Mouse (Mus musculus): ENCODE measurements around the gene Mgat5.

Gene Mgat5

DNA sequence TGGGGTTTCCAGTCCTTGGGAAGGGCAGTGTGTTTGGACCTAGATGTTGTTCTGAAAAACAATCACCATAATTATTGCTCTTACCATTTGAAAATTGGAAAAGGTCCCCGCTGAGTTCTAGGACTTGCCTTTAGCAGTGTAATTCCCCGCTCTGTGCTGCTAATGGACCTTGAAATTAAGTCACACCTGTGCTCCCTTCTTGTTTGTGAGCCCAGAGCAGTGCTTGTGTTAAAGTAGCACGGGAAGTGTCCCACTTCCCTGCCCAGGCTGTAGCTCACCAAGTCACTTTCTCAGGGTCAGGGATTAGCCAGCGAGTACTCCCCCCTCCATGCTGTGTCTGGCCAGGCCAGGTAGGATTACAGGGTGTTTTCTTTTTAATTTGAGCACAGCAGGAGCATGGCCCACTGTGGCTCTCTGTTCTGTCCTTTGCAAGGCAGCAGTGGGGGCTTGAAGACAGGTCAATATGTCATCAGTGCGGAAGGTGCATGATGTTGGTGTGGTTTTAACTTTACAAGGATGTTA lies 123.6 kb downstream of the Mgat5 start:
- CTCF ChIA-PET: no interaction called here

DNA sequence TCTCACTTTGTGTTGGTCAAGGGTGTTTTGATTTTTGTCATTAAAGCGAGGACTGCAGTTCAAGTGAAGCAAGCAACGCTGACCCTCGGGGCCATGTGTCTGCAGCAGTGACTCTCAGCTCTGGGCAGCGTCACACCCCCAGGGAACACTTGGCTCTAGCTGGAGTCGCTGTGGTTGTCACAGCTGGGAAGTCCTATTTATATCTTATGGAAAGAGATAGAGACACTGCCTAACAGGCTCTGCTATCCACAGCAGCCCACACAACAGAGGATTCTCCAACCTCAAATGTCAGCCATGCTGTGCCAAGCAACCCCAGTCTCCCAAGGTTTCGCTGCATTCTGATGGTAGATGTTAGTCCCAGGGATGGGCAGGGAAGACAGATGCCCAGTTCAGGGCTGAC lies 125.0 kb downstream of the Mgat5 start:
- CTCF ChIA-PET: no interaction called here

DNA sequence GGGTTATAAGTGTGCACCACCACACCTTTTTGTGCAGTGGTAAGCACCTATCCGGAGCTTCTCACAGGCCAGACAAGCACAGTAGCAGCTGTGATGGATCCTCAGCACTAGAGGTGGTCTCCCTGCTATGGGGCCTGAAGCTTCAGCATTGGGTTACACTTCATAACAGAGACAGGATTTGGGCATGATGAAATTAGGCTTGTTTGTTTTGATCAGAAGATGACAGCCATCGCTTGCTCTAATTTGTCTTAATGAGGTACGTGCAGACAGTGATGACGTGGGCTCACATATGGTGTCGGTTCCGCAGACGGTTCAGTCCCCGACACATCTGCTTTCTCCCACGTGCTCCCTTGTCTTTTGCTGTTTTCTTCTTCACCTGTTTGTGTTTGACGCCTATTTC lies 132.9 kb downstream of the Mgat5 start:
- CTCF ChIA-PET: no interaction called here

DNA sequence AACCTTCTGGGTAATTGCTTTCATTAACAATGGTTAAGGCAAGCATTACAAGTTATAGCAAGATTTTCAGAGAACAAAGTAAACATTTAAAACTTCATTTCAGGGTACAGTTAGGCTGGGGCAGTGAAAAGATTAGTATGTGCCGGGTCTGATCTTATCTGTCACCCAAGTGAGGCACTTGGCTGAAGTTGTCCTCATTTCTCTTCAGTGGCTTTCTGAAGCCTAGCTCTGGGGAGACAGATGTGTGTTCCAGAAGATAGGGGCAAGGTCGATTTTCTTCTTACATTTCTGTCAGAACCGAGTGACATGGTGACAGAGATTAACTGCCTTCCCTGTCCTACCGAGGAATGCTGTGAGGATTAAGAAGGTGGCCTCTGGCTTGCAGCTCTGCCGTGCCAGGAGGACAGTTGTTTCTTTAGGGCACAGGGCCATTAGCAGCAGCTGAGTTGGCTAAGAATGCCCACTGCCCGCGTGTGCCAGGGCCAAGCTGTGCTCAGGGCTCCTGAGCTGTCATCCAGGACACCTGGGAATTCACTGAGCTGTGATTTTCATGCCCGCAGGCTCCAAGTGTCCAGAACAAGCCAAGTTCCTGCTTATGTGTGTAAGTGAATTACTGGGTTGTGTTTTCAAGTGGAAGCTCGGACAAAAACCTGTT lies 134.1 kb downstream of the Mgat5 start:
- CTCF ChIA-PET: interaction anchor here (0.6 kb wide), 1 partner anchor 29 kb away, joined by 3 read pairs; no protein-coding TSS in a partner anchor

DNA sequence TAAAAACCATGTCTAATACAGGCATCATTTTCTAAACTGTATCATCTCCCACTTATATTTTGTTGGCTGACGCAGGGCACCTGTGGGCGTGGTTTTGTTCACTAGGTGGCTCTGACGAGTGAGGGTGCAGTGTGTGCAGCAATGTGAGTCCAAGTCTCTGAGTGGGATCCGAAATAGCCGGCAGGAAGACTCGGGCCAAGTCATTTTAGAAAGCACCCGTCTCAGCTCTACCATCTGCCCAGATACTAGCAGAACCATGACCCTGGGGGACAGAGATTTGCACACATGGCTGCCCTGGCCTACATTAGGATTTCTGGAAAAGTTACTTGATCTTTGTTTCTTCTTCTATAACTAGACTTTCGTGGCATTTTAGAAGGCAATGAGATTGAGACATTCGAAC lies 135.5 kb downstream of the Mgat5 start:
- CTCF ChIA-PET: interaction anchor here (0.6 kb wide), 1 partner anchor 8 kb away, joined by 8 read pairs; no protein-coding TSS in a partner anchor

DNA sequence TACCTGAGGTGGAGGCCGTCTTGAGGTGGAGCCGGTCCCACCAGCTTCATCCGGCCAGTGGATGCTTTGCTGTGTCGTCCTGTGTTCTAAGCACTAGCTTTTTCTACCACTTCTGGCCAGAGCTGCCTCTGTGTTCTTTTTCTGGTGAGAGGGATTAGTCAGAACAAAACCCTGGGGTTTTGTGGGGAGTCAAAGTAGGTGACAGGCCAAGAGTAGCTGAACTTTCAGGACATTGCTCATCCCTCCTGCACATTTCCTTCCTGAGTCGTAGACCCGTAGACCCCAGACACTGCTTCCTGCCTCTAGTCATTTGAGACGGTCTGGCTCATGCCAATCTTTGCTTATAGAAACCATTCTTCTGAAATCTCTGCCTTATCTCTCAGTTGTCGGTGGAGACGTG lies 140.1 kb downstream of the Mgat5 start:
- CTCF ChIA-PET: no interaction called here

DNA sequence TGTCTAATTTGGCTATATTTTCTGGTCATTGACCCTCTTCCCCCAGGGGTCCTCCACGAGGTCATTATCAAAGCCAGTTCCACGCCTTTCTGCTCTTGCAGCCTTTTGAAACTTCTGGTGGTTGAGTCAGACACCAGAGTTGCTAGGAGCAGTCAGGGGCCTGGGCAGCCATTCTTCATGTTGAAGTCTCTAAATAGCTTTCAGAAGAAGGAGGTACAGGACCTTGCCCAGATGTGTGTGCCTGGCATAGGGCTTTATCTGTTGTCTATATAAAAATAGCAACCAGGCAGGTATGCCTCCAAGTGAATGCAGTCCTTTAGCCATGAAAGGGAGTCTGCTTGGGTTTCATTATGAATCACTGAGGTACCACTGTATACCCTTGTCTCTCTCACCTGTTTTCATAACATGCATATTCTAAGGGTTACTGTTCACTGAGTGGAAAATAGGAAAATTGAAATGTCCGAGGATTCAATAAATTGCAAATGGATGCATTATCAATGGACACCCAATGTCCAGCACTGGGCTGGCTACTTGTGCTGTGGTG lies 141.9 kb downstream of the Mgat5 start:
- CTCF ChIA-PET: no interaction called here

DNA sequence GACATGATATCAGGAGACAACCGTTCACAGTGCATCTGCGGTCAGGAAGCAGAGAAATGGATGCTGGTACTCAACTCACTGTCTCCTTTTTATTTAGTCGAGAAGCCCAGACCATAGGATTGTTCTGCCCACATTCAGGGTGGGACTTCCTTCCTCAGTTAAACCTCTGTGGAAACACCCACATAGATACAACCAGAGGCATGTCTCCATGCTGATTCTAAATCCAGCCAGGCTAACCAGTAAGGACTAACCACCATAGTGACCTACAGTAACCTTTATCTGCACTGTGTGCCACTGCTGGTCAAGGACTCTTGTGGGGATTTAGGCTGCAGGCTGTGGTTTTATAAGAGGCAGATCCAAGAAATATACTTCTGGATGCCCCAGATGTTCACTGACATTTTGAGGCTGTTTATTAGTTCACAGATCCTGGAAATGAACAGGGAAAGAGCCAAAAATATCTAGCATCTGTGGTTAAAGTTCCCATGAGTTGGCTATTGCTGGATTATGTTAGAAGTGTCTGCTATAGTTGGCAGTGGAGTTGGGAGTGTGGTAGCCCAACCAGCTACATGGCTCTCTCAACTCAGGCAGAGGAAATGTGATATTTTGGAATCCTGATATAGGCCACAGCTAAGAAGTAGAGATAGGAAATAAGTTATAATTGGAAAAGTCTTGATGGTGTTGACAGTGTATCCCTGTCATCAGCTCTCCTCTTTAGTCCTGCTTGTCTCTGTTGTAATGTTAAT lies 143.2 kb downstream of the Mgat5 start:
- CTCF ChIA-PET: no interaction called here

DNA sequence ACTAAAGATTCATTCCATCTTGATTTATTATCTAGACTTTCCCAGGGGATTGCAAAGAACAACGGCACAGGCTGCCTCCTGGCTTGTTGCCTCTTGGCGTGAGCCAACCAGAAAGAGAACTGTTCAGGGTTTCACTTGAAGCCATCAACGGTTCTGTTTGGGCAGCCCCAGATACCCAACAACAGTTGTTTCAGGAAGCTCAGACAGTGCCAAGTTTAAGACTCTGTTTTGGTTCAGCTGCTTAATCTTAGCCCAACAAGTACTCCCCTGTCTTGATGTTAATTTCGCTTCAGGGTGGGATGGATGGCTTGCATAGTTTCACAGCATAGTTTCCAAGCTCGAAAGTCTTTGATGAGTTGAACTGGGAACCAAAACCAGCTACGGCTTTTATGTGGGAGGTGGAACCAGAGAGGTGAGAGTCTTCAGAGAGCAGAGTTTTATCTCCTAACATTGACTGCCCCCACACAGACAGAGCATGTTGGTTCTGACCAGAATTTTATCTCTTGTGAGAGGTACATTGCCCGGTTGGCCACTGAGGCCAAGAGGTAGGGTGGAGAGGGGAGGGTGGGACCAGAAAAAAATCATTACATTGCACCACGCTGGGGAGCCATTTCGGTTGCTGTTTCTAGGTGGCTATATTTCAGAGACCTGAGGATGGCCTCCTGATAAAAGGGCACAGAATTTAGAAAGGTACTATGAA lies 144.0 kb downstream of the Mgat5 start:
- CTCF ChIA-PET: no interaction called here

DNA sequence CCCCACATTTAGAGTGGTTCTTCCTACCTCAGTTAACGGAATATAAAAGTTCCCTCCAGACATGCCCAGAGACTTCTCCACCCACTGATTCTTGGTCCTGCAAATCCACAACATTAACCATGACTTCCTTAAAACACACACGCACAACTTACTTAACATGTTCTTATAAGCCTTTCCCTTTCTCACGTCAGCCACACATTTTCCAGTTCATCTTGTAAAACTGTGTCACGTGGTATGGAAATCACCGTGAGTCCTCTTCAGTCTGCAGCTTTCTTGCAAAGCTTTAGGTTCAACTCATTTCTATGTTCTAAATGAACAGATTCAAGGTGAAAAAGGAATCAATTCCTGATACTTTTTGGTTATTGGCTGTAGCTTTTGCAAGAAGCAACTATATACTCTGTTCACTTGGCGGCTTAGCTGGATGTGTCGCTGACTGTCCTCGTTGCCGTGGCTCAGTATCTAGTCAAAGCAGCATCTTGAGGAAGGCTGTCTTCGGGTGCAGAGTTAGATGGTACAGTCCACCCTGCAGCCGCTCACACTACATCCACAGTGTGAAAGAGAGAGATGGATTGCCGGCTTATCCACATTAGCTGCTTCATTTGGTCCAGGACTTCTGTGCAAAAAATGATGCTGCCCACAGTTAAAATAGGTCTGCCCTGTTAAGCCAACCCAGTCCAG lies 146.7 kb downstream of the Mgat5 start:
- CTCF ChIA-PET: no interaction called here

DNA sequence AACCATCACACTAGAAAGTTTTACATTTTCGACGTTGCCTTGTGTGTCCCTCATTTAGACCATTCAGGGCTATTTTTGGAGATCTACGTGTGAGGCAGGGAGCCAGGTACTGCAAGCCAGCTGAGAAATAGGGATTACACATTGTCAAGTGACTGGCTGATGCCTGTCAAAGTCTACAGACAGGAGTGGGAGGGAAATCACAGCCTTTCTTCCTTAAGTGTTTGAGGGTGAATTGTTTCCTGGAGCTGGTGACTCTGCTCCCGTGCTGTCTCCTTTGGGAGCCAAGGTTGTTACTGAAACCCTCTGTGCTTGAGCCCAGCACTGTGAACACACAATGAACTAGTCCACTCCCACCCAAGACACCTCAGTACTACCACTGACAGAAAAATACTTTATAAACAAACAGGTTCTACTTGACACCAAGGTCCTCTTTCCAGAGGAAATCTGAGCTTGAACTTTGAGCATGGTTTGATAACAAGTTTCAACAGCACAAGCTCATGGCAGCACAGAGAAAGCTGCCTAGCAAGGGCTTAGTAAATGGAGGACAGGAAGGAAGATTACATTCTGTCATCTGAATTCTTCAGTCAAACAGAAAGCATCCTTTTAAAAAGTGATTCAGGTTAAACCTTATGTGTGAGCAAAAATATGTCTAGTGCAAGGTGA lies 147.4 kb downstream of the Mgat5 start:
- CTCF ChIA-PET: no interaction called here

DNA sequence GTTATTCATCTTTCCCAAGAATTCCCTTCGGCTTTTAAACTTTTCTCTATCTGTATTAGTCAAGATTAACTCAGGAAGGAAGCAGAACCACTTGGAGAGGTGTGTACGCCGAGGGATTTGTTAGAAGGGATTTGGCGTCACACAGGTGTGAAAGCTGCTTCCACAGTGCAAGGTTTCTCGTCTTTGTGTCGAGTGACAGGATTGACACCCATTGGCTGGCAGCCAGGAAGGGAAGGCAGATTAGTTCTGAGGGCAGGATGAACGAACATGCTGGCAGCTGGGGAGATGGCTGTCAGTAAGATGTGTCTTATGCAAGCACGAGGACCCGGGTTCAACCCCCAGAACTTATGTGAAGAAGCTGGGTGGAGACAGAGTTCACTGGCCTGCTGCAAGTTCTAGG lies 148.6 kb downstream of the Mgat5 start:
- CTCF ChIA-PET: no interaction called here

DNA sequence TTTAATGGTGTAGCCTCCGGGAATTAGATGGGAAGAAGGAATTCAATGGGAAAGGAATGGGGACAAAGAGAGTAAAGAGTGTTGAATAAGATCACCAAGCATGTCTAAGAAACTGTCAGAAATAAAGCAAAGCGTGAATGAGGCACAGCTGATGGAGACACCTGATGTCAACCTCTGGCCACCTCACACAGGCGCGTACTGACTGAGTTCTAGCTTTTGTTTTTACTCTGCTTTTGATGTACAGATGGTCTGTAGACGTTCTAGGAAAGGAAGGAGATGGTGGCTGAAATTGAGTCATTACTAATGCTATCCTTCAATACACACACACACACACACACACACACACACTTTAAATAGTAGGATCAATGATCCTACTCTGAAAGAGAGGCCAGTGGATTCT lies 149.3 kb downstream of the Mgat5 start:
- CTCF ChIA-PET: no interaction called here

DNA sequence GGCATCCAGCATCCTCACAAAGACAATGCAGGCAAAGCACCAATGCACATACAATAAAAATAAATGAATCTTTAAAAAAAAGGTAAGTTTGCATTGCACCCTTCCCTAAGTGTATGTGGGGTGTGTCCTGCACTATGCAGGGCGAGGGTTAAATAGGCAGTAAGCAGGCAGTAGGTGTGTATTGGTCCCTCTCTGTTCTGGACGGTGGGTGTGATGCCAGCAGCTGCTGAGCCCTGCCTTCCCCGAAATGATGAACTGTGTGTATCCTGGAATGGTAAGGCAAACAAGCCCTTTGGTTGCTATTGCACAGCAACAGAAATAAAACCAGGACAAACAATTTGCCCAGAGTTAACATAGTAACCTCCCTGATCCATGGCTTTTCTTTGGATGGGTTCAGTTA lies 150.2 kb downstream of the Mgat5 start:
- CTCF ChIA-PET: no interaction called here

DNA sequence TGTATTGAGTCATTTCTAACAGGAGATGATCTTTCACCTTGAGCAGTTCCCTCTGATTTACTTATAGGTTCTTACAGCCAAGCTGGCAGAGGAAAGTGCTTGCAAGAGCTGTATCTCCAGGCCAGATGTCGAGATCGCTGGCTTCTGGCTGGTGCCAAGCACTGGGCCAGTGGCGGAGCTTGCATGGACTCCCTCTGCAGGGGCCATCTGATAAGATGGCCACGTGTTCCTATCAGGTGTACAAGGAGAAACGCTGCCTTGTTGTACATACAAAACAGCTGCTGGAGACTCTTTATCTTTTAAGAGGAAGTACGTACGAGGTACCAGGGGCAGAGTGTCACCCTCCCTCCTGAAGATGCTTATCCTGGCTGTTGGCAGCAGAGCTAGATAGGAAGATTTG lies 158.8 kb downstream of the Mgat5 start:
- CTCF ChIA-PET: no interaction called here

DNA sequence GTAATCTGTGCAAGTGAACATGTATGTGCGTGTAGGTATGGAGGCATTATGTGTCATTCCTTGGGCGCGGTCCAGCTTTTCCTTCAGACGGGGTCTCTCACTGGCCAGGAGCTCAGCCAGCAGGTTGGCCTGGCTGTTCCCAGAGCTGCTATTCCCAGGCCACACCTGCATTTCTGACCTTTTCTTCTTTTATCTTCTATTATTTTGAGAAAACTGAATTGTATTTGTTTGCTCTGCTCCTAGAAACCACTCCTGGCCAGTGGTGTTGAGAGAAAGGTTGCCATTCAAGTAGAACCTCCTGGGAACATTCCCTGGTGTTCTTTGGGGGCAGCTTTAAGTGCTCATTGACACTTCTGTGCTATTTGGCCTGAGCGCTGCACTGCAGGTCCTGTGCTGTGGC lies 160.9 kb downstream of the Mgat5 start:
- CTCF ChIA-PET: no interaction called here

DNA sequence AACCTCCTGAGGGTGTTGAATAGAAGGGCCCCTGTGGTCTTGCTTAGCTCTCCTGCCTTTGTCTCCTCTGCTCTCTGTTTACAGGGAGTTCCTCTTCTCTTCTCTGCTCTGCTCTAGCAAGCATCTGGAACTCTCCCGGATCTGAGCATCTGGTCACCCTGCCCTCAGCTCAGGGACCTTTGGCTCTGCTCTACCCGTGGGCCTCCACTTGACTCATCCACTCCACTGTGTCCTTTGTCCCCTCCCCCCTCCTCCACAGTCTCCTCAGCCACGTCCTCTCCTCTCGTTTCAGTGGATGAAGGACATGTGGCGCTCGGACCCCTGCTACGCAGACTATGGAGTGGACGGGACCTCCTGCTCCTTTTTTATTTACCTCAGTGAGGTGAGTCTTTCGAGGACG lies 161.3 kb downstream of the Mgat5 start:
- CTCF ChIA-PET: no interaction called here

DNA sequence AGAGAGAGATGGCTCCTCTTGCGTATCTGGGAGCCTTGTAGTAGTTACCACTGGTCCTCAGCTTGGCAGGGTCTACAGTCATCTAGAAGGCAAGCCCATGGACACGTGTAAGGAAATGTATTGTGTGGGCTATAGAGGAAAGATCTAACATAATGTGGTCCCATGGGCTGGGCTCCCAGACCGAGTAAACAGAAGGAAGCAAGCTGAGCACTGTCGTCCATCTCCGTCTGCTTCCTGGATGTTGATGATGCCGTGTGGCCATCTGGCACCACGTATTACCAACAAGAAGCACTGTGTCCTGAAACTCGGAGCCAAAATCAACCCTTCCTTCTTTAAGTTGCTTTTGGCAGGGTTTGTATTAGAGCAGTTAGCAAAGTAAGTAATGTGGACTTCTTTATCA lies 163.7 kb downstream of the Mgat5 start:
- CTCF ChIA-PET: no interaction called here

DNA sequence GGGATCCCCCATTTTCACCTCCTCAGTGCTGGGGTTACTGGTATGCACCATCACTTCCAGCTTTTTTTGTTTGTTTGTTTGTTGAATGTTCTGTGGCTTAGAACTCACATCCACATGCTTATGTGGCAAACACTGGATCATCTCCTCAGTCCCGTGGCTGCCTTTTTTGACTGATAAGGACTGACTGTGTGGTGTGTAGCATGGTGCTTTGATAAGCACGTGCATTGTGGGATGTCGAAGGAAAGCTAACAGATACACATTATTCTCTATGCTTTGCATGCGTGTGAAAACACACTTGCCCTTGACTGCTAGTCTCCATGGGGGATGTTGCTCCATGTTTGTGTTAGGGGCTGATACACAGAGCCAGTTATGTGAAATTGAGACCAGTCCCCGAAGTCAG lies 164.7 kb downstream of the Mgat5 start:
- CTCF ChIA-PET: no interaction called here

DNA sequence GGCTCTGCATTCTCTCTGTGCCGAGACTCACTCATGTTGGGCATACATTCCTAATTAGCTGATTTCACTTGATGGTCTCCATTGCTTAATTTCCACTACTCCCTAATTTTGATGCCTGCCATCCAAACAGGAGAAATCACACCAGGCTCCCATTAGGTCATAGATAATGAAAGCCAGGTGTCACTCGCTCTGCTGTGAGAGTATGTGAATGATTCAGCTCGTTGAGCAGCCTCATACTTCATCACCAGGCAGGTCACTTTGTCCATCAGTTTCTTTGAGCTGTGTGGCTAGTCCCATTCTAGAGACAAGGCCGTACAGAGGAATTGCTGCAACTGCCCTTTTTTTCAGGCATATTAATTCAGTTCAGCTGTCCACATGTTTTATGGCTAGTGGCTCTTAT lies 167.3 kb downstream of the Mgat5 start:
- CTCF ChIA-PET: interaction anchor here (0.9 kb wide), 1 partner anchor 9 kb away, joined by 3 read pairs; no protein-coding TSS in a partner anchor

DNA sequence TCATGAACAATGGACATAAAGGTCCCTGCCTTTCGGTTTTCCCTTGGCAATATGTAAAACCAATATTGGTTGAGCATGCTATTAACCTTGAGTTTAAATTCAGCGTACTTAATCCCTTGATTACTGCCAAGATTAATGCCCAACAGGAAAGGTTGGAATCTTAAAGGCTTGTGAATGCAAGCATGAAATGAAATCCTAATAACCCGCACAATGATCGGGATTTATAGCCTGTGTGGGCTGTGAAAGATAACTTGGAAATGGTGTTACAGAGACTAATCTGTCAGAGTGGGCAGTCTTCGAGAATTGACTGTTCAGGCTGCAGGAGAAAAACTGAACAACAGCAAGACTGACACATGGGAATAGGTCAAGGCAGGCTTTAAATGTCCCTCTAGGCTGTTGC lies 168.7 kb downstream of the Mgat5 start:
- CTCF ChIA-PET: no interaction called here

DNA sequence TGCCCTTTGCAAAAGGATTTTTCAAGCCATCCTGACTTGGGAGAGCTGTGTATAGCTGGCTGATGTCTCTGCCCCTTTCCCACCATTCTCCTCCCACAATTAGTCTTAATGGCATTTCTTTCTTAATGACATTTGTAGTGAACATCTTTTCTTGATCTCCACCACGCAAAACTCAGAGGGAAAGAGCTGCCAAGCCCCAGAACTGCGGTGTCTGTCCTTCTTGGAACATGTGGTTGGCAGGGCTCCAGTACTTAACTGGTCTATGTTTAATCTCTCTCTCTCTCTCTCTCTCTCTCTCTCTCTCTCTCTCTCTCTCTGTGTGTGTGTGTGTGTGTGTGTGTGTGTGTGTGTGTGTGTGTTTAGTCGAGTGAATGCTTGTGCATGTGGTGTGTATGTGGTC lies 169.3 kb downstream of the Mgat5 start:
- CTCF ChIA-PET: no interaction called here

Measured in spleen, embryonic (tissue).